In the genomic region with DNA sequence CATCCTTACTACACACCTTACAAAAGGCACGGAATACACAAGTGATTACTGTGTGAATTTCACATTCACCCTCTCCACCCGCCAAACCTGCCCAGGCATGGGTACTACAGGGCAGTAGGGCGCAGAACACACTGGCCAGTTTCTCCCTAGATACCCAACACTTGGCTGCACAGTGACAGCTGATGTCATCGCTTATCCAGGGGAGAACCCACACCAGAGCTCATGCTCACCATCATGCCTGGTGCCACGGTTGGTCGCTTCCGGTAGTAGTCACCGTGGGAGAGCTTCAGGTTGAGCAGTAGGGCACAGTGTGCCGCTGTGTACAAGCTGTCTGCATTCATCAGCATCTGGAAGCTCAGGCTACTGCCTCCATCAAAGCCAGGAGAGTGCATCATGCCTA, we compare ENCODE assay signal across 19 mouse cellular contexts.
A peak's percentile ranks its signal among the peaks of the same experiment; 100 is the strongest.
DNase-seq lines count a peak whose midpoint lies in the region; ATAC-seq and TF ChIP-seq lines count a peak whose summit lies in the region.
"Had no signal": no experiment of that assay in that cellular context is flagged by ENCODE, and none has a peak within 500 bp of the region (broad histone marks: within the 10 kb centered on the region; RNA-seq: fewer than 3 reads in every experiment).

No protein-coding gene starts in this region.

- no peaks in the 10 kb centered on the region for H3K4me1 ChIP-seq in forebrain, embryonic 15.5 days
- no peaks in the 10 kb centered on the region for H3K4me1 ChIP-seq in forebrain, postnatal 0 days (ENCODE audit: insufficient read depth)
- no peaks in the 10 kb centered on the region for H3K4me1 ChIP-seq in kidney, embryonic 14.5 days (ENCODE audit: control insufficient read depth, insufficient read depth, low read length)
- no peaks in the 10 kb centered on the region for H3K4me1 ChIP-seq in neural tube, embryonic 15.5 days
- H3K4me1 ChIP-seq: embryonic facial prominence, embryonic 12.5 days had no signal

- TF ChIP-seq CTCF in forebrain, postnatal 0 days (IDR thresholded peaks at IDR 0.05; ENCODE audit: low read depth): no peak

- H3K4me3 ChIP-seq in forebrain, embryonic 15.5 days: no peak overlapping the region
- no peak overlapping the region for H3K4me3 ChIP-seq in forebrain, postnatal 0 days (ENCODE audit: low read depth, low read length)
- no peak overlapping the region for H3K4me3 ChIP-seq in kidney, embryonic 14.5 days (ENCODE audit: low read length)
- H3K4me3 ChIP-seq in neural tube, embryonic 15.5 days (replicated peaks): no peak overlapping the region
- H3K4me3 ChIP-seq: embryonic facial prominence, embryonic 12.5 days had no signal

- WGBS in forebrain, embryonic 15.5 days: 89% methylated on average over 9 of the region's 9 CpGs
- 94% methylated on average over 9 of the region's 9 CpGs for WGBS in forebrain, postnatal 0 days
- 87% methylated on average over 9 of the region's 9 CpGs for WGBS in kidney, embryonic 14.5 days
- 95% methylated on average over 9 of the region's 9 CpGs for WGBS in neural tube, embryonic 15.5 days

- ATAC-seq in forebrain, embryonic 15.5 days (replicated peaks): 0 out of 2 replicates have a peak, but pooled peaks have one; percentile 23
- ATAC-seq in forebrain, postnatal 0 days: no peak
- no peak for ATAC-seq in kidney, embryonic 14.5 days (ENCODE audit: low FRiP score, low TSS enrichment)
- ATAC-seq in neural tube, embryonic 15.5 days (ENCODE audit: low FRiP score): 0 out of 2 replicates have a peak, but pooled peaks have one; percentile 38
- 0 out of 2 replicates have a peak, but pooled peaks have one; percentile 27 for ATAC-seq in monocyte, adult 5-6 weeks (replicated peaks; ENCODE audit: insufficient number of reproducible peaks, low FRiP score, low TSS enrichment, poor library complexity, severe bottlenecking)
- ATAC-seq: activated CD4-positive, CD25-positive, alpha-beta regulatory T cell, adult 4 months had no signal

- DNase-seq in forebrain, postnatal 0 days: no peak
- DNase-seq in kidney, adult 9 months: peak; percentile 18
- DNase-seq in neural tube, embryonic 10.5 days (ENCODE audit: extremely low spot score, low spot score): no peak
- DNase-seq: adrenal gland, adult 8-10 months; B cell, adult 2 months; cerebellum, adult 8-10 months; right cerebral cortex, postnatal 25 days; spleen, adult 18-20 months had no signal

- no peak overlapping the region for H3K9ac ChIP-seq in forebrain, embryonic 15.5 days (replicated peaks)
- no peak overlapping the region for H3K9ac ChIP-seq in forebrain, postnatal 0 days
- no peak overlapping the region for H3K9ac ChIP-seq in kidney, embryonic 14.5 days (ENCODE audit: low read depth, low read length)
- no peak overlapping the region for H3K9ac ChIP-seq in neural tube, embryonic 15.5 days (replicated peaks)
- H3K9ac ChIP-seq: embryonic facial prominence, embryonic 12.5 days had no signal

- no peak overlapping the region for H3K4me2 ChIP-seq in forebrain, embryonic 15.5 days (replicated peaks)
- H3K4me2 ChIP-seq in forebrain, postnatal 0 days (ENCODE audit: low read depth): no peak overlapping the region
- H3K4me2 ChIP-seq in kidney, embryonic 14.5 days (replicated peaks; ENCODE audit: low read depth, low read length): no peak overlapping the region
- no peak overlapping the region for H3K4me2 ChIP-seq in neural tube, embryonic 15.5 days
- H3K4me2 ChIP-seq: embryonic facial prominence, embryonic 12.5 days; heart, embryonic 11.5 days; midbrain, embryonic 11.5 days had no signal

- H3K9me3 ChIP-seq in forebrain, embryonic 15.5 days: no peaks in the 10 kb centered on the region
- H3K9me3 ChIP-seq in forebrain, postnatal 0 days (ENCODE audit: low read length): no peaks in the 10 kb centered on the region
- H3K9me3 ChIP-seq in kidney, embryonic 14.5 days (ENCODE audit: control insufficient read depth, low read length): no peaks in the 10 kb centered on the region
- H3K9me3 ChIP-seq in neural tube, embryonic 15.5 days (replicated peaks): no peaks in the 10 kb centered on the region
- H3K9me3 ChIP-seq: embryonic facial prominence, embryonic 12.5 days; G1E had no signal

- H3K27ac ChIP-seq in forebrain, embryonic 15.5 days (replicated peaks): no peak overlapping the region
- H3K27ac ChIP-seq in forebrain, postnatal 0 days (ENCODE audit: low read depth, low read length): no peak overlapping the region
- no peak overlapping the region for H3K27ac ChIP-seq in kidney, embryonic 14.5 days (ENCODE audit: low read depth, low read length)
- H3K27ac ChIP-seq in neural tube, embryonic 15.5 days (replicated peaks): no peak overlapping the region
- H3K27ac ChIP-seq: embryonic facial prominence, embryonic 12.5 days; macrophage had no signal

- no peaks in the 10 kb centered on the region for H3K27me3 ChIP-seq in forebrain, embryonic 15.5 days
- no peaks in the 10 kb centered on the region for H3K27me3 ChIP-seq in forebrain, postnatal 0 days (ENCODE audit: insufficient read depth, low read length)
- H3K27me3 ChIP-seq in kidney, embryonic 14.5 days (ENCODE audit: control insufficient read depth, insufficient read depth, low read length): no peaks in the 10 kb centered on the region
- H3K27me3 ChIP-seq in neural tube, embryonic 15.5 days (replicated peaks): no peaks in the 10 kb centered on the region
- H3K27me3 ChIP-seq: CH12.LX; embryonic facial prominence, embryonic 12.5 days had no signal

- H3K36me3 ChIP-seq in forebrain, embryonic 15.5 days: no peaks in the 10 kb centered on the region
- peaks cover 6% of the 10 kb centered on the region; the same call in 1 of the 2 replicates for H3K36me3 ChIP-seq in forebrain, postnatal 0 days (ENCODE audit: insufficient read depth)
- H3K36me3 ChIP-seq in kidney, embryonic 14.5 days (ENCODE audit: control insufficient read depth, insufficient read depth, low read length): no peaks in the 10 kb centered on the region
- peaks cover 8% of the 10 kb centered on the region; the same call in 1 of the 2 replicates for H3K36me3 ChIP-seq in neural tube, embryonic 15.5 days
- H3K36me3 ChIP-seq: embryonic facial prominence, embryonic 12.5 days; G1E had no signal

Comparison
In these comparisons a context has a peak if more than half of its experiments do, and no peak if none do; other contexts are left out.
1. ATAC-seq: peak in forebrain, embryonic 15.5 days (single experiment), neural tube, embryonic 15.5 days (single experiment) and monocyte, adult 5-6 weeks (single experiment); none in forebrain, postnatal 0 days (single experiment) and kidney, embryonic 14.5 days (single experiment).